9 mouse cellular contexts compared by ENCODE assay signal in the genomic region with DNA sequence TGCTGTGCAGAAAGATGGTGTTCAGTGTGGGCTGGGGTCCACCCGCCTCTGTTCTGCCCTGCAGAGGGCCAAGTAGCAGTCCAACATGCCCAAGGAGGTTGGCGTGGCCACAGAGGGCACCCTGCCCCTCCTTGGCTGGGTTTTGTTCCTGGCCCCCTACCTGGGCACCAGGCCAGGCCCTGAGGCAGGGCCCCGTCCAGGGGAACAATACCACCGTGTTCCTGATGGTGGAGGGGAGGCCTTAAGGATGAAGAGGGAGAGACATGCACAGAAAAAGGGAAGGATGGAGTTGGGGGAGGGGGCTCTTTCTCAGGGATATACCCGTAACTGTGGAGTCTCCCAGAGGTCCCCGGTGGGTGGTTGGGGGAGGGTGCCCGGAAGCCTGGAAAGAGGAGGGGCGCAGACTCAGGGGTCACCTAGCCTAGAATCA. TPM values are rescaled to one million over a fixed set of nuclear protein-coding genes. Genes with fewer than 3 reads are reported as not detected.
DNase-seq lines count a peak whose midpoint lies in the region; ATAC-seq and TF ChIP-seq lines count a peak whose summit lies in the region.
"Had no signal": no experiment of that assay in that cellular context is flagged by ENCODE, and none has a peak within 500 bp of the region (broad histone marks: within the 10 kb centered on the region; RNA-seq: fewer than 3 reads in every experiment).

No protein-coding gene starts in this region.

- no peaks in the 10 kb centered on the region for H3K27me3 ChIP-seq in CH12.LX (replicated peaks)
- H3K27me3 ChIP-seq in forebrain, embryonic 14.5 days (replicated peaks; ENCODE audit: control insufficient read depth, insufficient read depth, low read length): no peaks in the 10 kb centered on the region
- H3K27me3 ChIP-seq in limb, embryonic 14.5 days (ENCODE audit: control insufficient read depth, insufficient read depth, low read length): no peaks in the 10 kb centered on the region
- H3K27me3 ChIP-seq in stomach, embryonic 14.5 days (ENCODE audit: control insufficient read depth, insufficient read depth, low read length): no peaks in the 10 kb centered on the region

- no peak for TF ChIP-seq RAD21 in CH12.LX (IDR thresholded peaks at IDR 0.05; ENCODE audit: low read depth, low read length)

- peaks cover 15% of the 10 kb centered on the region for H3K79me2 ChIP-seq in CH12.LX (replicated peaks; ENCODE audit: control insufficient read depth, extremely low read depth, insufficient read depth, poor library complexity, severe bottlenecking)

- WGBS in forebrain, embryonic 14.5 days: 8% methylated on average over 8 of the region's 8 CpGs
- WGBS in limb, embryonic 14.5 days: 20% methylated on average over 8 of the region's 8 CpGs
- 17% methylated on average over 8 of the region's 8 CpGs for WGBS in stomach, embryonic 14.5 days

- H3K4me1 ChIP-seq in CH12.LX (ENCODE audit: control insufficient read depth in 1 of 2, insufficient read depth in 2 of 2): peaks cover 18 to 52% of the 10 kb centered on the region in 2 experiments
- peaks cover 38% of the 10 kb centered on the region for H3K4me1 ChIP-seq in forebrain, embryonic 14.5 days (ENCODE audit: control insufficient read depth, insufficient read depth, low read length)
- H3K4me1 ChIP-seq in limb, embryonic 14.5 days (ENCODE audit: control insufficient read depth, insufficient read depth, low read length): peaks cover 48% of the 10 kb centered on the region
- peaks cover 55% of the 10 kb centered on the region for H3K4me1 ChIP-seq in stomach, embryonic 14.5 days (ENCODE audit: control insufficient read depth, insufficient read depth, low read length)

- peak; percentile 55 for DNase-seq in gastrocnemius, postnatal 25 days
- DNase-seq in gastrocnemius, postnatal 14 days: no peak
- DNase-seq in CH12.LX (ENCODE audit: extremely low read depth): no peak
- peak; percentile 70 for DNase-seq in forebrain, embryonic 14.5 days (ENCODE audit: low spot score)
- DNase-seq in limb, embryonic 14.5 days (ENCODE audit: low spot score): no peak
- no peak for DNase-seq in cerebellum, adult 9-11 months
- DNase-seq in gastrocnemius, adult 18-20 months (ENCODE audit: low spot score): no peak

- H3K9ac ChIP-seq in CH12.LX (ENCODE audit: insufficient read depth, low read depth): peak overlapping the region; percentile 15
- no peak overlapping the region; the same call in 1 of the 2 replicates for H3K9ac ChIP-seq in forebrain, embryonic 14.5 days (ENCODE audit: low read length)
- H3K9ac ChIP-seq in limb, embryonic 14.5 days (ENCODE audit: low read depth, low read length, severe bottlenecking): peak overlapping the region; percentile 90
- peak overlapping the region; percentile 93; the same call in 1 of the 2 replicates for H3K9ac ChIP-seq in stomach, embryonic 14.5 days (replicated peaks; ENCODE audit: low read depth, low read length)

- TF ChIP-seq CTCF in CH12.LX (conservative IDR thresholded peaks at IDR 0.05 in 1 of 2, IDR thresholded peaks at IDR 0.05 in 1 of 2; ENCODE audit: low read depth in 2 of 2, low read length in 2 of 2): no peak

- in situ Hi-C loops in CH12.LX (cut with MboI; ENCODE audit: low pct_ligation_motif_present, low pct_unique_long_range_greater_than_20kb, low sequenced_read_pairs): loop anchor here (25.0 kb wide), 1 partner anchor 162 kb away; no protein-coding TSS in a partner anchor

- ATAC-seq in forebrain, embryonic 14.5 days: peak; percentile 9
- ATAC-seq in limb, embryonic 14.5 days (ENCODE audit: low FRiP score, low read depth): no peak
- ATAC-seq in stomach, embryonic 14.5 days (ENCODE audit: insufficient number of reproducible peaks, insufficient read depth, low FRiP score, low read depth): no peak

- TF ChIP-seq POLR2A in CH12.LX (IDR thresholded peaks at IDR 0.05; ENCODE audit: low read depth, low read length): no peak
- no peak for TF ChIP-seq POLR2A in limb, embryonic 14.5 days (IDR thresholded peaks at IDR 0.05; ENCODE audit: borderline replicate concordance, extremely low read depth, insufficient read depth, insufficient read length)

- intact Hi-C loops in gastrocnemius, postnatal 14 days (cut with DNase I; ENCODE audit: low total_unique reads): no loop called here

- TF ChIP-seq EP300 in CH12.LX (IDR thresholded peaks at IDR 0.05; ENCODE audit: low read length): no peak

- no peaks in the 10 kb centered on the region for H3K9me3 ChIP-seq in CH12.LX (replicated peaks; ENCODE audit: low read length)
- H3K9me3 ChIP-seq in forebrain, embryonic 14.5 days (replicated peaks; ENCODE audit: control insufficient read depth, low read length): no peaks in the 10 kb centered on the region
- H3K9me3 ChIP-seq in limb, embryonic 14.5 days (ENCODE audit: control insufficient read depth, low read length): no peaks in the 10 kb centered on the region
- no peaks in the 10 kb centered on the region for H3K9me3 ChIP-seq in stomach, embryonic 14.5 days (ENCODE audit: control insufficient read depth, low read depth, low read length)

- peak overlapping the region; percentile 66; the same call in 1 of the 2 replicates for H3K27ac ChIP-seq in CH12.LX (ENCODE audit: insufficient read depth, low read depth)
- peak overlapping the region; percentile 89 for H3K27ac ChIP-seq in forebrain, embryonic 14.5 days (ENCODE audit: low read depth, low read length)
- peak overlapping the region; percentile 99 for H3K27ac ChIP-seq in limb, embryonic 14.5 days (replicated peaks; ENCODE audit: low read depth, low read length)
- H3K27ac ChIP-seq in stomach, embryonic 14.5 days (ENCODE audit: low read length): peak overlapping the region; percentile 95

- dilution Hi-C loops in CH12.LX (cut with MboI; ENCODE audit: extremely low pct_ligation_motif_present, extremely low pct_unique_long_range_greater_than_20kb, low sequenced_read_pairs): no loop called here

- H3K4me2 ChIP-seq in CH12.LX (ENCODE audit: insufficient read depth, low read depth, poor library complexity, severe bottlenecking): peak overlapping the region; percentile 84
- peak overlapping the region; percentile 75 for H3K4me2 ChIP-seq in forebrain, embryonic 14.5 days (ENCODE audit: low read length)
- peak overlapping the region; percentile 96 for H3K4me2 ChIP-seq in limb, embryonic 14.5 days (replicated peaks; ENCODE audit: low read depth, low read length, severe bottlenecking)
- H3K4me2 ChIP-seq in stomach, embryonic 14.5 days (replicated peaks; ENCODE audit: low read depth, low read length): peak overlapping the region; percentile 97

- peaks cover 0 to 8% of the 10 kb centered on the region in 2 experiments for H3K36me3 ChIP-seq in CH12.LX (replicated peaks in 1 of 2; ENCODE audit: control insufficient read depth in 1 of 2, insufficient read depth in 1 of 2, low read length in 1 of 2)
- H3K36me3 ChIP-seq in forebrain, embryonic 14.5 days (ENCODE audit: control insufficient read depth, insufficient read depth, low read length): no peaks in the 10 kb centered on the region
- peaks cover 7% of the 10 kb centered on the region for H3K36me3 ChIP-seq in limb, embryonic 14.5 days (ENCODE audit: control insufficient read depth, insufficient read depth, low read length)
- H3K36me3 ChIP-seq in stomach, embryonic 14.5 days (ENCODE audit: control insufficient read depth, insufficient read depth, low read length): peaks cover 5% of the 10 kb centered on the region; the same call in 1 of the 2 replicates

- peak overlapping the region in 2 of 3 experiments; percentile 15 to 82 for H3K4me3 ChIP-seq in CH12.LX (replicated peaks in 1 of 3; ENCODE audit: low read depth in 2 of 3, low read length in 2 of 3, poor library complexity in 1 of 3)
- peak overlapping the region; percentile 43; the same call in 1 of the 2 replicates for H3K4me3 ChIP-seq in forebrain, embryonic 14.5 days (ENCODE audit: low read depth, low read length)
- H3K4me3 ChIP-seq in limb, embryonic 14.5 days (replicated peaks; ENCODE audit: low read length): peak overlapping the region; percentile 77
- peak overlapping the region; percentile 72 for H3K4me3 ChIP-seq in stomach, embryonic 14.5 days (ENCODE audit: low read depth, low read length)

RNA-seq across cellular contexts. Expression of gene Nanos3, which starts 15.1 kb away (rescaled TPM):
- total RNA-seq in gastrocnemius, postnatal 25 days (2021): not detected
- total RNA-seq in gastrocnemius, postnatal 14 days (2021): under 1 TPM in 1 of 2 experiments, not detected in 1; 0.43 TPM
- total RNA-seq in CH12.LX (2012; rRNA removed) (not detected in 2 replicates), CH12.LX (2014; rRNA removed) (not detected in 2 replicates)
- not detected in 2 replicates for polyA plus RNA-seq in CH12.LX (2012; ENCODE audit: insufficient read length, low read depth)
- polyA plus RNA-seq in forebrain, embryonic 14.5 days (2014; fragmentation: Nextera tagmentation; extraction: Ambion mirVana): 4.5 and 8.3 TPM in 2 replicates
- polyA plus RNA-seq in limb, embryonic 14.5 days (2012; rRNA removed): 3.0 and 4.8 TPM in 2 replicates
- 5.4 and 5.8 TPM in 2 replicates for polyA plus RNA-seq in limb, embryonic 14.5 days (2014; fragmentation: Nextera tagmentation; extraction: Ambion mirVana)
- 3.3 and 5.0 TPM in 2 replicates for polyA plus RNA-seq in stomach, embryonic 14.5 days (2014; fragmentation: Nextera tagmentation; extraction: Ambion mirVana)
- total RNA-seq in gastrocnemius, adult 18-20 months (2021): under 1 TPM in 1 of 2 experiments, not detected in 1; 0.82 TPM
- total RNA-seq: hematopoietic stem cell, adult 5-6 weeks had no signal

RNA-seq across cellular contexts. Expression of gene Zswim4, which starts 36.7 kb away (rescaled TPM):
- 1 to 10 TPM; 6.2 to 6.3 TPM for total RNA-seq in gastrocnemius, postnatal 25 days (2021)
- 1 to 10 TPM; 5.8 to 6.8 TPM for total RNA-seq in gastrocnemius, postnatal 14 days (2021)
- total RNA-seq in CH12.LX (2012; rRNA removed): 6.3 and 9.7 TPM in 2 replicates
- total RNA-seq in CH12.LX (2014; rRNA removed): 4.7 and 4.9 TPM in 2 replicates
- polyA plus RNA-seq in CH12.LX (2012; ENCODE audit: insufficient read length, low read depth): 6.5 and 9.1 TPM in 2 replicates
- polyA plus RNA-seq in forebrain, embryonic 14.5 days (2014; fragmentation: Nextera tagmentation; extraction: Ambion mirVana): 22.6 and 26.9 TPM in 2 replicates
- 23.8 and 35.1 TPM in 2 replicates for polyA plus RNA-seq in limb, embryonic 14.5 days (2012; rRNA removed)
- 13.9 and 17.1 TPM in 2 replicates for polyA plus RNA-seq in limb, embryonic 14.5 days (2014; fragmentation: Nextera tagmentation; extraction: Ambion mirVana)
- polyA plus RNA-seq in stomach, embryonic 14.5 days (2014; fragmentation: Nextera tagmentation; extraction: Ambion mirVana): 9.3 and 9.5 TPM in 2 replicates
- total RNA-seq in gastrocnemius, adult 18-20 months (2021): 1 to 10 TPM; 6.6 to 7.2 TPM

RNA-seq across cellular contexts. Expression of gene D8Ertd738e, which starts 49.4 kb away (rescaled TPM):
- 100 to 1,000 TPM; 174 to 185 TPM for total RNA-seq in gastrocnemius, postnatal 25 days (2021)
- total RNA-seq in gastrocnemius, postnatal 14 days (2021): 100 to 1,000 TPM; 158 to 171 TPM
- total RNA-seq in CH12.LX (2012; rRNA removed): 225 and 266 TPM in 2 replicates
- 213 and 228 TPM in 2 replicates for total RNA-seq in CH12.LX (2014; rRNA removed)
- 217 and 262 TPM in 2 replicates for polyA plus RNA-seq in CH12.LX (2012; ENCODE audit: insufficient read length, low read depth)
- 266 and 329 TPM in 2 replicates for polyA plus RNA-seq in forebrain, embryonic 14.5 days (2014; fragmentation: Nextera tagmentation; extraction: Ambion mirVana)
- polyA plus RNA-seq in limb, embryonic 14.5 days (2012; rRNA removed): 173 and 221 TPM in 2 replicates
- 374 and 380 TPM in 2 replicates for polyA plus RNA-seq in limb, embryonic 14.5 days (2014; fragmentation: Nextera tagmentation; extraction: Ambion mirVana)
- polyA plus RNA-seq in stomach, embryonic 14.5 days (2014; fragmentation: Nextera tagmentation; extraction: Ambion mirVana): 341 and 358 TPM in 2 replicates
- total RNA-seq in gastrocnemius, adult 18-20 months (2021): 100 to 1,000 TPM; 185 to 187 TPM

RNA-seq across cellular contexts. Expression of gene 4930432K21Rik, which starts 52.3 kb away (rescaled TPM):
- not detected for total RNA-seq in gastrocnemius, postnatal 25 days (2021)
- under 1 TPM; 0.27 to 0.62 TPM for total RNA-seq in gastrocnemius, postnatal 14 days (2021)
- total RNA-seq in CH12.LX (2012; rRNA removed) (0.04 TPM in 1 of 2 replicates, not detected in the other), CH12.LX (2014; rRNA removed) (0.09 TPM in 1 of 2 replicates, not detected in the other)
- polyA plus RNA-seq in CH12.LX (2012; ENCODE audit: insufficient read length, low read depth): not detected in 2 replicates
- polyA plus RNA-seq in forebrain, embryonic 14.5 days (2014; fragmentation: Nextera tagmentation; extraction: Ambion mirVana): 1.7 and 2.3 TPM in 2 replicates
- polyA plus RNA-seq in limb, embryonic 14.5 days (2012; rRNA removed): 1.7 TPM in 2 replicates
- polyA plus RNA-seq in limb, embryonic 14.5 days (2014; fragmentation: Nextera tagmentation; extraction: Ambion mirVana): 0.44 and 0.72 TPM in 2 replicates
- polyA plus RNA-seq in stomach, embryonic 14.5 days (2014; fragmentation: Nextera tagmentation; extraction: Ambion mirVana): 0.59 and 0.94 TPM in 2 replicates
- total RNA-seq in gastrocnemius, adult 18-20 months (2021): under 1 TPM; 0.31 to 0.57 TPM

RNA-seq across cellular contexts. Expression of gene Cc2d1a, which starts 52.4 kb away (rescaled TPM):
- total RNA-seq in gastrocnemius, postnatal 25 days (2021): 10 to 100 TPM; 13.7 to 13.8 TPM
- total RNA-seq in gastrocnemius, postnatal 14 days (2021): 10 to 100 TPM; 12.1 to 12.6 TPM
- 7.8 and 8.2 TPM in 2 replicates for total RNA-seq in CH12.LX (2012; rRNA removed)
- total RNA-seq in CH12.LX (2014; rRNA removed): 2.5 and 2.8 TPM in 2 replicates
- polyA plus RNA-seq in CH12.LX (2012; ENCODE audit: insufficient read length, low read depth): 10.5 and 11.4 TPM in 2 replicates
- polyA plus RNA-seq in forebrain, embryonic 14.5 days (2014; fragmentation: Nextera tagmentation; extraction: Ambion mirVana): 14.7 and 21.7 TPM in 2 replicates
- polyA plus RNA-seq in limb, embryonic 14.5 days (2012; rRNA removed): 30.9 and 34.3 TPM in 2 replicates
- polyA plus RNA-seq in limb, embryonic 14.5 days (2014; fragmentation: Nextera tagmentation; extraction: Ambion mirVana): 21.6 and 22.9 TPM in 2 replicates
- polyA plus RNA-seq in stomach, embryonic 14.5 days (2014; fragmentation: Nextera tagmentation; extraction: Ambion mirVana): 17.9 and 18.2 TPM in 2 replicates
- total RNA-seq in gastrocnemius, adult 18-20 months (2021): 10 to 100 TPM; 15.8 to 16.3 TPM

Comparison
In these comparisons a context has a peak if more than half of its experiments do, and no peak if none do; other contexts are left out.
1. DNase-seq: peak in gastrocnemius, postnatal 25 days (single experiment) and forebrain, embryonic 14.5 days (single experiment); none in gastrocnemius, postnatal 14 days (single experiment), CH12.LX (single experiment), limb, embryonic 14.5 days (single experiment), cerebellum, adult 9-11 months (single experiment) and gastrocnemius, adult 18-20 months (single experiment).
2. Peak in every context shown above with its lines, with median percentiles within 50 percentile points of each other: H3K27ac ChIP-seq, H3K4me2 ChIP-seq and H3K4me3 ChIP-seq.